Mouse (Mus musculus) thymus, postnatal 14 days (tissue): Measurements from ENCODE around the gene Snx9.
A peak's percentile ranks its signal among the peaks of the same experiment; 100 is the strongest.

Experiments
- DNase-seq: peaks from one replicate; pipeline ENCODE4 v3.0.0; 2021

Snx9 gene

GRCm38 (mm10) chr17:5973536-5973935 is 132.4 kb downstream of the Snx9 start:
- peak; percentile 75 for DNase-seq

- DNase-seq, result peak; percentile 71
Measured at GRCm38 (mm10) chr17:5975099-5975977, 134.2 kb downstream of the Snx9 start.

- DNase-seq, result peak; percentile 22
Measured at GRCm38 (mm10) chr17:5976221-5977055, 135.3 kb downstream of the Snx9 start.

- no peak for DNase-seq
Measured at GRCm38 (mm10) chr17:5977056-5977920, 136.2 kb downstream of the Snx9 start.

GRCm38 (mm10) chr17:5977921-5978504 is 136.9 kb downstream of the Snx9 start:
- DNase-seq, result no peak

GRCm38 (mm10) chr17:5978505-5979077 is 137.5 kb downstream of the Snx9 start:
- no peak for DNase-seq

- DNase-seq, result peak; percentile 61
Measured at GRCm38 (mm10) chr17:5980860-5981259, 139.7 kb downstream of the Snx9 start.
